Mouse (Mus musculus): ENCODE measurements around the gene Dus2. TPM values are rescaled to one million over a fixed set of nuclear protein-coding genes. Genes with fewer than 3 reads are reported as not detected.

Gene Dus2
- polyA plus RNA-seq, 1 experiment from 2014 or later, result 8.1 TPM

GRCm38 (mm10) chr8:105992499-105992898, 1.4 kb downstream of the Dus2 start:
- WGBS, result 63% methylated on average over 5 of the region's 5 CpGs
- H3K9me3 ChIP-seq (ENCODE audit: control insufficient read depth, low read length), result no peaks in the 10 kb centered on the region
- H3K36me3 ChIP-seq (ENCODE audit: control insufficient read depth, insufficient read depth, low read length), result no peaks in the 10 kb centered on the region
- no peak overlapping the region for H3K27ac ChIP-seq (replicated peaks)
- no peak overlapping the region for H3K9ac ChIP-seq (ENCODE audit: low read length)
- no peak for ATAC-seq (ENCODE audit: low FRiP score, low TSS enrichment)
- TF ChIP-seq EP300 (optimal IDR thresholded peaks at IDR 0.05) (no peak), CTCF (IDR thresholded peaks at IDR 0.05; ENCODE audit: low read depth) (no peak)
- H3K27me3 ChIP-seq (ENCODE audit: control insufficient read depth, insufficient read depth, low read length), result no peaks in the 10 kb centered on the region
- no peak overlapping the region for H3K4me2 ChIP-seq (replicated peaks; ENCODE audit: low read depth)
- no peaks in the 10 kb centered on the region for H3K4me1 ChIP-seq (replicated peaks; ENCODE audit: control insufficient read depth, insufficient read depth)
- DNase-seq (ENCODE audit: low spot score), result no peak
- no peak overlapping the region for H3K4me3 ChIP-seq (ENCODE audit: low read depth, low read length)

- DNase-seq (ENCODE audit: low spot score) (no peak), ATAC-seq (ENCODE audit: low FRiP score, low TSS enrichment) (no peak)
- TF ChIP-seq CTCF (IDR thresholded peaks at IDR 0.05; ENCODE audit: low read depth) (no peak), EP300 (optimal IDR thresholded peaks at IDR 0.05) (no peak)
- no peaks in the 10 kb centered on the region for H3K9me3 ChIP-seq (ENCODE audit: control insufficient read depth, low read length)
- 50% methylated on average over 4 of the region's 4 CpGs for WGBS
- no peak overlapping the region for H3K27ac ChIP-seq (replicated peaks)
- no peak overlapping the region for H3K9ac ChIP-seq (ENCODE audit: low read length)
- no peaks in the 10 kb centered on the region for H3K27me3 ChIP-seq (ENCODE audit: control insufficient read depth, insufficient read depth, low read length)
- H3K36me3 ChIP-seq (ENCODE audit: control insufficient read depth, insufficient read depth, low read length), result no peaks in the 10 kb centered on the region
- no peak overlapping the region for H3K4me2 ChIP-seq (replicated peaks; ENCODE audit: low read depth)
- H3K4me1 ChIP-seq (replicated peaks; ENCODE audit: control insufficient read depth, insufficient read depth), result no peaks in the 10 kb centered on the region
- no peak overlapping the region for H3K4me3 ChIP-seq (ENCODE audit: low read depth, low read length)
Observed at GRCm38 (mm10) chr8:105993226-105993625, 2.1 kb downstream of the Dus2 start.

- ATAC-seq (ENCODE audit: low FRiP score, low TSS enrichment) (no peak), DNase-seq (ENCODE audit: low spot score) (no peak)
- Histone ChIP-seq H3K4me3 (ENCODE audit: low read depth, low read length) (no peak overlapping the region), H3K9ac (ENCODE audit: low read length) (no peak overlapping the region), H3K9me3 (ENCODE audit: control insufficient read depth, low read length) (no peaks in the 10 kb centered on the region), H3K36me3 (ENCODE audit: control insufficient read depth, insufficient read depth, low read length) (no peaks in the 10 kb centered on the region), H3K27ac (replicated peaks) (no peak overlapping the region), H3K4me1 (replicated peaks; ENCODE audit: control insufficient read depth, insufficient read depth) (no peaks in the 10 kb centered on the region), H3K27me3 (ENCODE audit: control insufficient read depth, insufficient read depth, low read length) (no peaks in the 10 kb centered on the region), H3K4me2 (replicated peaks; ENCODE audit: low read depth) (no peak overlapping the region)
- 76% methylated on average over 7 of the region's 7 CpGs for WGBS
- TF ChIP-seq EP300 (optimal IDR thresholded peaks at IDR 0.05) (no peak), CTCF (IDR thresholded peaks at IDR 0.05; ENCODE audit: low read depth) (no peak)
Observed at GRCm38 (mm10) chr8:105996359-105996758, 5.2 kb downstream of the Dus2 start.

- no peak for TF ChIP-seq CTCF (IDR thresholded peaks at IDR 0.05; ENCODE audit: low read depth)
- no peak for TF ChIP-seq EP300 (optimal IDR thresholded peaks at IDR 0.05)
- ATAC-seq (ENCODE audit: low FRiP score, low TSS enrichment) (no peak), DNase-seq (ENCODE audit: low spot score) (no peak)
Observed at GRCm38 (mm10) chr8:105998971-105999370, 7.8 kb downstream of the Dus2 start.

GRCm38 (mm10) chr8:106001908-106002307, 10.8 kb downstream of the Dus2 start:
- 77% methylated on average over 4 of the region's 4 CpGs for WGBS
- H3K27me3 ChIP-seq (ENCODE audit: control insufficient read depth, insufficient read depth, low read length), result no peaks in the 10 kb centered on the region
- H3K9ac ChIP-seq (ENCODE audit: low read length), result no peak overlapping the region
- no peaks in the 10 kb centered on the region for H3K36me3 ChIP-seq (ENCODE audit: control insufficient read depth, insufficient read depth, low read length)
- H3K4me3 ChIP-seq (ENCODE audit: low read depth, low read length), result no peak overlapping the region
- no peak overlapping the region for H3K27ac ChIP-seq (replicated peaks)
- TF ChIP-seq EP300 (optimal IDR thresholded peaks at IDR 0.05) (no peak), CTCF (IDR thresholded peaks at IDR 0.05; ENCODE audit: low read depth) (no peak)
- no peaks in the 10 kb centered on the region for H3K9me3 ChIP-seq (ENCODE audit: control insufficient read depth, low read length)
- no peak for ATAC-seq (ENCODE audit: low FRiP score, low TSS enrichment)
- DNase-seq (ENCODE audit: low spot score), result no peak
- no peaks in the 10 kb centered on the region for H3K4me1 ChIP-seq (replicated peaks; ENCODE audit: control insufficient read depth, insufficient read depth)
- no peak overlapping the region for H3K4me2 ChIP-seq (replicated peaks; ENCODE audit: low read depth)

More at GRCm38 (mm10) chr8:105998971-105999370, 7.8 kb downstream of the Dus2 start:
- no peak overlapping the region for H3K27ac ChIP-seq (replicated peaks)
- no peaks in the 10 kb centered on the region for H3K36me3 ChIP-seq (ENCODE audit: control insufficient read depth, insufficient read depth, low read length)
- WGBS, result 77% methylated on average over 2 of the region's 2 CpGs
- no peaks in the 10 kb centered on the region for H3K27me3 ChIP-seq (ENCODE audit: control insufficient read depth, insufficient read depth, low read length)
- no peak overlapping the region for H3K4me2 ChIP-seq (replicated peaks; ENCODE audit: low read depth)
- H3K9ac ChIP-seq (ENCODE audit: low read length), result no peak overlapping the region
- H3K9me3 ChIP-seq (ENCODE audit: control insufficient read depth, low read length), result no peaks in the 10 kb centered on the region
- H3K4me3 ChIP-seq (ENCODE audit: low read depth, low read length), result no peak overlapping the region
- H3K4me1 ChIP-seq (replicated peaks; ENCODE audit: control insufficient read depth, insufficient read depth), result no peaks in the 10 kb centered on the region

- ATAC-seq (ENCODE audit: low FRiP score, low TSS enrichment), result no peak
- Histone ChIP-seq H3K4me1 (replicated peaks; ENCODE audit: control insufficient read depth, insufficient read depth) (no peaks in the 10 kb centered on the region), H3K4me3 (ENCODE audit: low read depth, low read length) (no peak overlapping the region), H3K27me3 (ENCODE audit: control insufficient read depth, insufficient read depth, low read length) (no peaks in the 10 kb centered on the region), H3K9ac (ENCODE audit: low read length) (no peak overlapping the region), H3K27ac (replicated peaks) (no peak overlapping the region), H3K36me3 (ENCODE audit: control insufficient read depth, insufficient read depth, low read length) (no peaks in the 10 kb centered on the region), H3K4me2 (replicated peaks; ENCODE audit: low read depth) (no peak overlapping the region), H3K9me3 (ENCODE audit: control insufficient read depth, low read length) (no peaks in the 10 kb centered on the region)
- 73% methylated on average over 8 of the region's 8 CpGs for WGBS
- no peak for DNase-seq (ENCODE audit: low spot score)
- no peak for TF ChIP-seq CTCF (IDR thresholded peaks at IDR 0.05; ENCODE audit: low read depth)
- no peak for TF ChIP-seq EP300 (optimal IDR thresholded peaks at IDR 0.05)
Observed at GRCm38 (mm10) chr8:106004538-106005207, 13.5 kb downstream of the Dus2 start.
